Comparison of ENCODE assay signal across 22 mouse cellular contexts in genomic region chr10:41690978-41691377, GRCm38 (mm10). TPM values are rescaled to one million over a fixed set of nuclear protein-coding genes. Genes with fewer than 3 reads are reported as not detected.
DNase-seq lines count a peak whose midpoint lies in the region; ATAC-seq and TF ChIP-seq lines count a peak whose summit lies in the region.
"Had no signal": no experiment of that assay in that cellular context is flagged by ENCODE, and none has a peak within 500 bp of the region (broad histone marks: within the 10 kb centered on the region; RNA-seq: fewer than 3 reads in every experiment).

No protein-coding gene starts in this region.

- no peak overlapping the region for H3K4me3 ChIP-seq in gastrocnemius, adult 2 months
- H3K4me3 ChIP-seq in kidney, postnatal 0 days (replicated peaks; ENCODE audit: low read depth, low read length): no peak overlapping the region

- H3K27ac ChIP-seq in gastrocnemius, adult 2 months: no peak overlapping the region
- H3K27ac ChIP-seq in kidney, postnatal 0 days: no peak overlapping the region
- H3K27ac ChIP-seq: embryonic facial prominence, embryonic 12.5 days; liver, embryonic 12.5 days; macrophage; midbrain, embryonic 15.5 days had no signal

- no peaks in the 10 kb centered on the region for H3K9me3 ChIP-seq in kidney, postnatal 0 days (replicated peaks; ENCODE audit: low read length)
- H3K9me3 ChIP-seq: liver, embryonic 12.5 days; midbrain, embryonic 15.5 days had no signal

- intact Hi-C loops in gastrocnemius, adult 2 months (cut with DNase I): loop anchor here (10.0 kb wide), 1 partner anchor 274 kb away; no protein-coding TSS in a partner anchor
- intact Hi-C loops in gastrocnemius, postnatal 36 days (cut with DNase I): no loop called here

- WGBS in kidney, postnatal 0 days: 77% methylated on average over 4 of the region's 4 CpGs

- no peaks in the 10 kb centered on the region for H3K36me3 ChIP-seq in kidney, postnatal 0 days (ENCODE audit: insufficient read depth, low read length)
- H3K36me3 ChIP-seq: embryonic facial prominence, embryonic 12.5 days; heart, embryonic 12.5 days; liver, embryonic 12.5 days; midbrain, embryonic 15.5 days had no signal

- H3K4me1 ChIP-seq in kidney, postnatal 0 days (replicated peaks; ENCODE audit: insufficient read depth, low read length): no peaks in the 10 kb centered on the region

- H3K9ac ChIP-seq in kidney, postnatal 0 days (ENCODE audit: low read depth, low read length): no peak overlapping the region
- H3K9ac ChIP-seq: liver, embryonic 12.5 days had no signal

- no peak for DNase-seq in gastrocnemius, adult 2 months
- DNase-seq in gastrocnemius, postnatal 36 days: no peak
- no peak for DNase-seq in kidney, postnatal 0 days (ENCODE audit: low spot score)
- DNase-seq in kidney, adult 8-10 months: no peak
- DNase-seq in 416B (ENCODE audit: low read depth) (peak; percentile 49), adipocyte (ENCODE audit: low spot score) (peak; percentile 53)
- DNase-seq in right cerebral cortex, postnatal 36 days (ENCODE audit: low spot score in 2 of 2): no peak
- DNase-seq: adrenal gland, postnatal 14 days; cerebellum, adult 11 months; cerebellum, adult 9-10 months; cerebellum, postnatal 36 days; gastrocnemius, postnatal 10 days; heart, adult 18-20 months; heart, postnatal 4 days; left cerebral cortex, postnatal 4 days; right cerebral cortex, adult 18-20 months; right cerebral cortex, postnatal 4 days had no signal

- ATAC-seq in kidney, postnatal 0 days (replicated peaks; ENCODE audit: low FRiP score, low read depth): no peak
- ATAC-seq: liver, embryonic 12.5 days had no signal

- peak; percentile 10; the same call in 1 of the 2 replicates for TF ChIP-seq CTCF in gastrocnemius, adult 2 months (IDR thresholded peaks at IDR 0.05)
- peak; percentile 44; the same call in 1 of the 2 replicates for TF ChIP-seq CTCF in kidney, postnatal 0 days (IDR thresholded peaks at IDR 0.05; ENCODE audit: low read depth)

- no peak overlapping the region for H3K4me2 ChIP-seq in kidney, postnatal 0 days (ENCODE audit: low read length)

- no peaks in the 10 kb centered on the region for H3K27me3 ChIP-seq in kidney, postnatal 0 days (ENCODE audit: insufficient read depth, low read length)
- H3K27me3 ChIP-seq: embryonic facial prominence, embryonic 12.5 days; midbrain, embryonic 15.5 days had no signal

RNA-seq across cellular contexts. Expression of gene Ccdc162, which starts 25.5 kb away (rescaled TPM):
- total RNA-seq in gastrocnemius, adult 2 months (2021): 1 to 10 TPM in 1 of 2 experiments, under 1 TPM in 1; 0.89 to 1.3 TPM
- total RNA-seq in gastrocnemius, postnatal 36 days (2021): under 1 TPM; 0.46 to 0.62 TPM
- polyA plus RNA-seq in kidney, postnatal 0 days (2015; fragmentation: Nextera tagmentation; extraction: Ambion mirVana): 0.68 and 1.0 TPM in 2 replicates
- polyA plus RNA-seq: macrophage had no signal

Comparison
In these comparisons a context has a peak if more than half of its experiments do, and no peak if none do; other contexts are left out.
1. DNase-seq: peak in 416B (single experiment) and adipocyte (single experiment); none in gastrocnemius, adult 2 months (single experiment), gastrocnemius, postnatal 36 days (0 of 2), kidney, postnatal 0 days (single experiment), kidney, adult 8-10 months (0 of 2) and right cerebral cortex, postnatal 36 days (0 of 2).